Comparison of ENCODE assay signal across 9 mouse cellular contexts in genomic region chr4:141387093-141387784, GRCm38 (mm10). TPM values are rescaled to one million over a fixed set of nuclear protein-coding genes. Genes with fewer than 3 reads are reported as not detected.
A peak's percentile ranks its signal among the peaks of the same experiment; 100 is the strongest.
DNase-seq lines count a peak whose midpoint lies in the region; ATAC-seq lines count a peak whose summit lies in the region.
"Had no signal": no experiment of that assay in that cellular context is flagged by ENCODE, and none has a peak within 500 bp of the region (broad histone marks: within the 10 kb centered on the region; RNA-seq: fewer than 3 reads in every experiment).

No protein-coding gene starts in this region.

- DNase-seq in cerebellum, adult 18-20 months = peak; percentile 61 to 65
- no peak for DNase-seq in cerebellum, adult 11-12 months
- DNase-seq in embryo, embryonic 10 days (ENCODE audit: low spot score) = peak; percentile 86
- DNase-seq in layer of hippocampus, postnatal 10 days (ENCODE audit: low spot score in 2 of 2) = peak; percentile 79 to 83
- DNase-seq in right cerebral cortex, postnatal 36 days (ENCODE audit: low spot score in 2 of 2) = peak; percentile 46 to 63

- ATAC-seq in activated CD4-positive, CD25-positive, alpha-beta regulatory T cell, adult 4 months = peak; percentile 46
- peak; percentile 73 for ATAC-seq in granulocyte monocyte progenitor cell, adult 5-6 weeks (replicated peaks; ENCODE audit: poor library complexity, severe bottlenecking)
- ATAC-seq in megakaryocyte progenitor cell, adult 5-6 weeks (replicated peaks; ENCODE audit: poor library complexity) = peak; percentile 88

RNA-seq across cellular contexts. Expression of gene Clcnka, which starts 11.3 kb away (rescaled TPM):
- not detected for polyA plus RNA-seq in activated CD4-positive, CD25-positive, alpha-beta regulatory T cell, adult 4 months (2017; shearing (Covaris generic))
- not detected in 2 replicates for total RNA-seq in granulocyte monocyte progenitor cell, adult 5-6 weeks (2014; fragmentation: Nextera tagmentation)
- not detected in 2 replicates for total RNA-seq in granulocyte monocyte progenitor cell, adult 5-6 weeks (2017)
- total RNA-seq in layer of hippocampus, postnatal 10 days (2021) = not detected
- total RNA-seq in megakaryocyte progenitor cell, adult 5-6 weeks (2015) = not detected in 2 replicates
- not detected in 2 replicates for total RNA-seq in megakaryocyte progenitor cell, adult 5-6 weeks (2017)

RNA-seq across cellular contexts. Expression of gene Fam131c, which starts 19.2 kb away (rescaled TPM):
- not detected for polyA plus RNA-seq in activated CD4-positive, CD25-positive, alpha-beta regulatory T cell, adult 4 months (2017; shearing (Covaris generic))
- total RNA-seq in granulocyte monocyte progenitor cell, adult 5-6 weeks (2014; fragmentation: Nextera tagmentation) = not detected in 2 replicates
- total RNA-seq in granulocyte monocyte progenitor cell, adult 5-6 weeks (2017) = not detected in 2 replicates
- 10 to 100 TPM; 10.2 to 10.3 TPM for total RNA-seq in layer of hippocampus, postnatal 10 days (2021)
- not detected in 2 replicates for total RNA-seq in megakaryocyte progenitor cell, adult 5-6 weeks (2015)
- not detected in 2 replicates for total RNA-seq in megakaryocyte progenitor cell, adult 5-6 weeks (2017)
- polyA plus RNA-seq: liver, embryonic 16.5 days had no signal

RNA-seq across cellular contexts. Expression of gene Clcnkb, which starts 28.6 kb away (rescaled TPM):
- polyA plus RNA-seq in activated CD4-positive, CD25-positive, alpha-beta regulatory T cell, adult 4 months (2017; shearing (Covaris generic)) = not detected
- not detected in 2 replicates for total RNA-seq in granulocyte monocyte progenitor cell, adult 5-6 weeks (2014; fragmentation: Nextera tagmentation)
- not detected in 2 replicates for total RNA-seq in granulocyte monocyte progenitor cell, adult 5-6 weeks (2017)
- total RNA-seq in layer of hippocampus, postnatal 10 days (2021) = not detected
- total RNA-seq in megakaryocyte progenitor cell, adult 5-6 weeks (2015) = not detected in 2 replicates
- not detected in 2 replicates for total RNA-seq in megakaryocyte progenitor cell, adult 5-6 weeks (2017)
- polyA plus RNA-seq: liver, embryonic 16.5 days had no signal

RNA-seq across cellular contexts. Expression of gene Hspb7, which starts 33.3 kb away (rescaled TPM):
- polyA plus RNA-seq in activated CD4-positive, CD25-positive, alpha-beta regulatory T cell, adult 4 months (2017; shearing (Covaris generic)) = not detected
- total RNA-seq in granulocyte monocyte progenitor cell, adult 5-6 weeks (2014; fragmentation: Nextera tagmentation) = not detected in 2 replicates
- total RNA-seq in granulocyte monocyte progenitor cell, adult 5-6 weeks (2017) = not detected in 2 replicates
- total RNA-seq in layer of hippocampus, postnatal 10 days (2021) = under 1 TPM; 0.11 to 0.16 TPM
- not detected in 2 replicates for total RNA-seq in megakaryocyte progenitor cell, adult 5-6 weeks (2015)
- total RNA-seq in megakaryocyte progenitor cell, adult 5-6 weeks (2017) = not detected in 2 replicates

RNA-seq across cellular contexts. Expression of gene Srarp, which starts 48.7 kb away (rescaled TPM):
- polyA plus RNA-seq in activated CD4-positive, CD25-positive, alpha-beta regulatory T cell, adult 4 months (2017; shearing (Covaris generic)) = not detected
- total RNA-seq in granulocyte monocyte progenitor cell, adult 5-6 weeks (2014; fragmentation: Nextera tagmentation) = not detected in 2 replicates
- total RNA-seq in granulocyte monocyte progenitor cell, adult 5-6 weeks (2017) = not detected in 2 replicates
- total RNA-seq in layer of hippocampus, postnatal 10 days (2021) = 1 to 10 TPM; 2.9 to 3.4 TPM
- not detected in 2 replicates for total RNA-seq in megakaryocyte progenitor cell, adult 5-6 weeks (2015)
- not detected in 2 replicates for total RNA-seq in megakaryocyte progenitor cell, adult 5-6 weeks (2017)
- polyA plus RNA-seq: liver, embryonic 16.5 days had no signal

Comparison
In these comparisons a context has a peak if more than half of its experiments do, and no peak if none do; other contexts are left out.
1. RNA of gene Fam131c, which starts 19.2 kb away (total RNA-seq): 10.2 to 10.3 TPM in layer of hippocampus, postnatal 10 days; not detected in granulocyte monocyte progenitor cell, adult 5-6 weeks and not detected in megakaryocyte progenitor cell, adult 5-6 weeks; every median in the first group is over 10 times any median in the second.
2. Peak in every context shown above with its lines, with median percentiles within 50 percentile points of each other: ATAC-seq.